Mouse (Mus musculus) macrophage (primary cell): ENCODE data around the gene Cpeb4. TPM values are rescaled to one million over a fixed set of nuclear protein-coding genes. Genes with fewer than 3 reads are reported as not detected.

Experiments
- polyA plus RNA-seq: library from polyadenylated mRNA; stranded (reverse); fragments of 250-400 nt; gene quantifications from 3 replicates; pipeline ENCODE4 v1.2.4, GENCODE M21; 2018; ENCODE audit warnings: inconsistent platforms

The Cpeb4 gene
- polyA plus RNA-seq, 1 experiment from 2014 or later: 87.9 TPM

Other genes starting within 250 kb of the Cpeb4 start
- gene Bod1, start 200.3 kb upstream of the Cpeb4 start, polyA plus RNA-seq: 11.2 to 13.7 TPM (median 13.6 TPM) in 3 replicates
- not detected in 3 replicates for gene 4930524B15Rik, start 93.4 kb downstream of the Cpeb4 start, polyA plus RNA-seq
- gene Nsg2, start 128.3 kb downstream of the Cpeb4 start, polyA plus RNA-seq: not detected in 3 replicates